9 mouse cellular contexts compared by ENCODE assay signal in genomic region chr11:77317721-77318477, GRCm38 (mm10).
DNase-seq lines count a peak whose midpoint lies in the region; ATAC-seq and TF ChIP-seq lines count a peak whose summit lies in the region.
"Had no signal": no experiment of that assay in that cellular context is flagged by ENCODE, and none has a peak within 500 bp of the region (broad histone marks: within the 10 kb centered on the region; RNA-seq: fewer than 3 reads in every experiment).

No protein-coding gene starts in this region.

- no peak for TF ChIP-seq POLR2A in cerebellum, adult 2 months (IDR thresholded peaks at IDR 0.05; ENCODE audit: borderline replicate concordance, insufficient read depth, low read length)
- no peak for TF ChIP-seq POLR2A in liver, adult 2 months (IDR thresholded peaks at IDR 0.05; ENCODE audit: extremely low read depth, insufficient read depth, low read length)

- H3K4me1 ChIP-seq in cerebellum, adult 2 months (ENCODE audit: control insufficient read depth, insufficient read depth, low read length): peaks cover 6% of the 10 kb centered on the region; the same call in 1 of the 2 replicates
- no peaks in the 10 kb centered on the region for H3K4me1 ChIP-seq in liver, adult 2 months (ENCODE audit: control insufficient read depth, insufficient read depth, low read length)
- no peaks in the 10 kb centered on the region for H3K4me1 ChIP-seq in embryonic facial prominence, embryonic 14.5 days (ENCODE audit: control insufficient read depth, insufficient read depth, low read length)
- no peaks in the 10 kb centered on the region for H3K4me1 ChIP-seq in lung, postnatal 0 days (ENCODE audit: insufficient read depth, low read depth, low read length)
- no peaks in the 10 kb centered on the region for H3K4me1 ChIP-seq in midbrain, embryonic 13.5 days (replicated peaks)

- H3K9ac ChIP-seq in liver, adult 2 months (ENCODE audit: low read depth, low read length): no peak overlapping the region
- no peak overlapping the region for H3K9ac ChIP-seq in embryonic facial prominence, embryonic 14.5 days (ENCODE audit: low read depth, low read length)
- H3K9ac ChIP-seq in lung, postnatal 0 days (replicated peaks; ENCODE audit: low read depth): no peak overlapping the region
- no peak overlapping the region for H3K9ac ChIP-seq in midbrain, embryonic 13.5 days (replicated peaks)
- H3K9ac ChIP-seq: liver, embryonic 13.5 days had no signal

- TF ChIP-seq CTCF in cerebellum, adult 2 months (IDR thresholded peaks at IDR 0.05; ENCODE audit: borderline replicate concordance, insufficient read depth, low read depth, low read length): peak; percentile 27; the same call in 1 of the 2 replicates
- peak; percentile 23; the same call in 1 of the 2 replicates for TF ChIP-seq CTCF in liver, adult 2 months (IDR thresholded peaks at IDR 0.05; ENCODE audit: low read depth, low read length)
- peak; percentile 67 for TF ChIP-seq CTCF in lung, postnatal 0 days (IDR thresholded peaks at IDR 0.05)

- H3K4me2 ChIP-seq in embryonic facial prominence, embryonic 14.5 days (ENCODE audit: low read depth, low read length): no peak overlapping the region
- no peak overlapping the region for H3K4me2 ChIP-seq in lung, postnatal 0 days (replicated peaks; ENCODE audit: low read depth, low read length)
- H3K4me2 ChIP-seq in midbrain, embryonic 13.5 days (replicated peaks): no peak overlapping the region
- H3K4me2 ChIP-seq: liver, embryonic 13.5 days had no signal

- peak; percentile 18 to 47 for DNase-seq in cerebellum, adult 2 months
- DNase-seq in cerebellum, adult 11-12 months: no peak
- DNase-seq in liver, adult 2 months (ENCODE audit: extremely low read depth, low read depth, low spot score): peak; percentile 43
- no peak for DNase-seq in liver
- DNase-seq in embryonic facial prominence, embryonic 14.5 days (ENCODE audit: low spot score): peak; percentile 57
- peak; percentile 85 for DNase-seq in lung, postnatal 0 days (ENCODE audit: low spot score)
- DNase-seq in urinary bladder, postnatal 4 days (ENCODE audit: low spot score in 2 of 2): no peak
- DNase-seq: liver, embryonic 13.5 days had no signal

- no peaks in the 10 kb centered on the region for H3K27me3 ChIP-seq in cerebellum, adult 2 months (ENCODE audit: control insufficient read depth, insufficient read depth, low read length)
- H3K27me3 ChIP-seq in liver, adult 2 months (ENCODE audit: control insufficient read depth, insufficient read depth, low read length): no peaks in the 10 kb centered on the region
- no peaks in the 10 kb centered on the region for H3K27me3 ChIP-seq in embryonic facial prominence, embryonic 14.5 days (replicated peaks; ENCODE audit: control insufficient read depth, insufficient read depth, low read length)
- H3K27me3 ChIP-seq in lung, postnatal 0 days (replicated peaks; ENCODE audit: insufficient read depth, low read length): no peaks in the 10 kb centered on the region
- no peaks in the 10 kb centered on the region for H3K27me3 ChIP-seq in midbrain, embryonic 13.5 days
- H3K27me3 ChIP-seq: liver, embryonic 13.5 days had no signal

- H3K79me2 ChIP-seq in liver, adult 2 months (ENCODE audit: control insufficient read depth, insufficient read depth, low read length): no peaks in the 10 kb centered on the region

- no peak overlapping the region for H3K4me3 ChIP-seq in cerebellum, adult 2 months (replicated peaks; ENCODE audit: insufficient read depth, low read depth, low read length)
- H3K4me3 ChIP-seq in liver, adult 2 months (ENCODE audit: insufficient read depth, low read depth, low read length): no peak overlapping the region
- no peak overlapping the region for H3K4me3 ChIP-seq in embryonic facial prominence, embryonic 14.5 days (ENCODE audit: low read depth, low read length)
- no peak overlapping the region for H3K4me3 ChIP-seq in lung, postnatal 0 days (ENCODE audit: low read depth, low read length)
- no peak overlapping the region for H3K4me3 ChIP-seq in midbrain, embryonic 13.5 days (replicated peaks)
- H3K4me3 ChIP-seq: liver, embryonic 13.5 days had no signal

- H3K27ac ChIP-seq in cerebellum, adult 2 months (ENCODE audit: insufficient read depth, low read length): no peak overlapping the region
- no peak overlapping the region for H3K27ac ChIP-seq in liver, adult 2 months (replicated peaks; ENCODE audit: insufficient read depth, low read depth, low read length)
- H3K27ac ChIP-seq in embryonic facial prominence, embryonic 14.5 days (replicated peaks; ENCODE audit: low read depth, low read length): no peak overlapping the region
- H3K27ac ChIP-seq in lung, postnatal 0 days (ENCODE audit: low read length): no peak overlapping the region
- no peak overlapping the region for H3K27ac ChIP-seq in midbrain, embryonic 13.5 days
- H3K27ac ChIP-seq: liver, embryonic 13.5 days had no signal

- no peak for ATAC-seq in embryonic facial prominence, embryonic 14.5 days (ENCODE audit: low read depth)
- peak; percentile 52; the same call in 1 of the 2 replicates for ATAC-seq in lung, postnatal 0 days
- ATAC-seq in midbrain, embryonic 13.5 days: no peak

- no peaks in the 10 kb centered on the region for H3K36me3 ChIP-seq in liver, adult 2 months (ENCODE audit: control insufficient read depth, insufficient read depth, low read length)
- H3K36me3 ChIP-seq in embryonic facial prominence, embryonic 14.5 days (ENCODE audit: control insufficient read depth, insufficient read depth, low read length): no peaks in the 10 kb centered on the region
- H3K36me3 ChIP-seq in lung, postnatal 0 days (ENCODE audit: insufficient read depth, low read length): no peaks in the 10 kb centered on the region
- H3K36me3 ChIP-seq in midbrain, embryonic 13.5 days: no peaks in the 10 kb centered on the region
- H3K36me3 ChIP-seq: liver, embryonic 13.5 days had no signal

- no peaks in the 10 kb centered on the region for H3K9me3 ChIP-seq in embryonic facial prominence, embryonic 14.5 days (ENCODE audit: control insufficient read depth, low read length)
- H3K9me3 ChIP-seq in lung, postnatal 0 days (ENCODE audit: low read length): no peaks in the 10 kb centered on the region
- no peaks in the 10 kb centered on the region for H3K9me3 ChIP-seq in midbrain, embryonic 13.5 days
- H3K9me3 ChIP-seq: liver, embryonic 13.5 days had no signal

- WGBS in cerebellum, adult 2 months: 15% methylated on average over 3 of the region's 3 CpGs
- 42% methylated on average over 3 of the region's 3 CpGs for WGBS in liver, adult 2 months
- 41% methylated on average over 3 of the region's 3 CpGs for WGBS in embryonic facial prominence, embryonic 14.5 days
- WGBS in lung, postnatal 0 days: 29% methylated on average over 3 of the region's 3 CpGs
- WGBS in midbrain, embryonic 13.5 days: 63% methylated on average over 3 of the region's 3 CpGs

- TF ChIP-seq EP300 in lung, postnatal 0 days (IDR thresholded peaks at IDR 0.05): no peak

Comparison
In these comparisons a context has a peak if more than half of its experiments do, and no peak if none do; other contexts are left out.
1. DNase-seq: peak in cerebellum, adult 2 months (2 of 2), liver, adult 2 months (single experiment), embryonic facial prominence, embryonic 14.5 days (single experiment) and lung, postnatal 0 days (single experiment); none in cerebellum, adult 11-12 months (single experiment), liver (single experiment) and urinary bladder, postnatal 4 days (0 of 2).
2. Peak in every context shown above with its lines, with median percentiles within 50 percentile points of each other: CTCF ChIP-seq.